Mouse (Mus musculus) liver, adult 2 months (tissue): Measurements from ENCODE around the gene Trim34a.

Experiments
- CTCF ChIP-seq: fragments of 200-500 bp; IDR thresholded peaks from 2 replicates; pipeline ENCODE4 v1.5.1; 2011; ENCODE audit warnings: low read depth, low read length, control low read depth
- POLR2A ChIP-seq: fragments of 200-500 bp; IDR thresholded peaks from 2 replicates; pipeline ENCODE4 v1.6.1; 2011; ENCODE audit warnings: low read length, control low read depth; ENCODE audit not compliant: insufficient read depth; ENCODE audit errors: extremely low read depth

- TF ChIP-seq CTCF (no peak), POLR2A (no peak)
These were observed 28.2 kb upstream of the Trim34a start for GRCm38 (mm10) chr7:104216011-104216535.
